Mouse (Mus musculus) CD4-positive, CD25-positive, alpha-beta regulatory T cell, adult 4 months (primary cell): ENCODE measurements around the gene Cwc22. TPM values are rescaled to one million over a fixed set of nuclear protein-coding genes. Genes with fewer than 3 reads are reported as not detected.
"Not testable (repeated sequence)": the region's sequence is repeated elsewhere in the genome, so short reads cannot be mapped to it uniquely, and the experiment has no call there.

Source experiments
- ATAC-seq: one replicate; pipeline ENCODE4 v1.8.0; 2017
- polyA plus RNA-seq, 2 experiments: library from polyadenylated mRNA; unstranded; fragments of 100-300 nt; shearing (Covaris generic); gene quantifications; one replicate each; pipeline ENCODE4 v1.2.1; 2017

The Cwc22 gene
- polyA plus RNA-seq, 2 experiments from 2014 or later, result 53.1 to 53.6 TPM

DNA sequence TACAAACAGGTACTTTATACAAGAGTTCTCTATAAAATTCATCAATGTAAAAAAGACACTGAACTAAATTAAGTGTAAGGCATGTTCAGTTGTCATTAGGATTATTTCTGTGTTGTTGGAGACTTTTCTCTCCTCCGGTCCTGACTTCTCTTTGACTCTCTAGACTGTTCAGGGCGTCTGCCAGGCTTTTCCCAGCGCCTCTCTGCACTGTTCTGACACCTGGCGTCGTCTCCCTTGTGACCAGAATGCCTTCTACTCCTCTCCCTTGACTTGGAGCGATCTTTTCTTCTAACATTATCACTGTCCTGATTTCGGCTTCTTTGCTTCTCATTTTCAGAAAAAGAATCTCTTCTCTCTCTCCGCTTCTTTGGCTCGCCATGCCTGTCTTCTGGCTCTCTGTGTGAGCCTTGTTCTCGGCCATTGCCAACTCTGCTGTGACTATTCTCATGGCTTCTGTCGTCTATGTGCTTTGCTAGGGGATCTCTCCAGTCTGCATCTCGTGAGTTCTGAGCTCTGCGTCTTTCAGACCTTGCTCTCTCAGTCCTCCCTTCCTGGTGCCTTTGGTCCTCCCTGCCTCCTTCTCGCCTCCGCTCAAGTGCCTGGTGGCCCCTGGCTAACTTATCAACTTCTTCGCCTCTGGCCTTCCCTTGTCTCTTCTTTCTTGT is 50.1 kb downstream of the Cwc22 start:
- not testable (repeated sequence) for ATAC-seq

DNA sequence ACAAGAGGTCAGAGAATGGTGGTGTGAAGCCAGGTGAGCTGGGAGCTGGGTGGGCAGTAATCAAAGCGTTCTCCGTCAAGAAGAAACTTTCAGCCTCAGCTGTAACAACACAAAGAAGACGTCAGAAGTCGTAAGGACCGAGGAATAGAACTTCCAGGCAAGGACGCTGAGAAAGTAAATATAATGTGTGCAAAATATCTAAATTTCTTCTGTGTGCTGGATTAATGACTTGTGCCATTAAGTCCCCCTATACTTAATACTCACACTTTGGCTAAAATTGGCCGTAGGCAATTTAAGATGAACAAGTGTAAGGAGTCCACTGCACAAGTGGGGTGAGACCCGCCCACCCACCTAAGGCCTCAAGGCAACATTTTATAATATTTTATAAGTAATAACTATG is 51.3 kb downstream of the Cwc22 start:
- no peak for ATAC-seq

DNA sequence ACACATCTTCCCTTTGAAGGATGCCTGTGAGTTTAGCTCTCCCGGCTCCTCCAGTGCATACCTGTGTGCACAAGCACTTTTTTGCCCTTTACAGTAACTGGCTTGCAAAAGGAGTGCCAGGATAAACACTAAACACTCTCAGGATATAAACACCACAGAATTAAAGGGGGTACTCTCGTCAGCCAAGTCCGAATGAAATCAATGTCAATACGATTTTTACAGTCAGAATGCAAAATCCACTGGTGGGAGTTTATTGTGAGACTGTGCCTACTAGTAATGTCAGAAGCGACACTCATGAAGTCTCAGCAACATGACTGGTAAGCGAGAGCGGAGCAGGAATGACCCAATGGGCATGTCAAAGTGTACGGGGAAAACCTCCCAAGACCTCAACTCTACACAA is 52.7 kb downstream of the Cwc22 start:
- ATAC-seq, result no peak

DNA sequence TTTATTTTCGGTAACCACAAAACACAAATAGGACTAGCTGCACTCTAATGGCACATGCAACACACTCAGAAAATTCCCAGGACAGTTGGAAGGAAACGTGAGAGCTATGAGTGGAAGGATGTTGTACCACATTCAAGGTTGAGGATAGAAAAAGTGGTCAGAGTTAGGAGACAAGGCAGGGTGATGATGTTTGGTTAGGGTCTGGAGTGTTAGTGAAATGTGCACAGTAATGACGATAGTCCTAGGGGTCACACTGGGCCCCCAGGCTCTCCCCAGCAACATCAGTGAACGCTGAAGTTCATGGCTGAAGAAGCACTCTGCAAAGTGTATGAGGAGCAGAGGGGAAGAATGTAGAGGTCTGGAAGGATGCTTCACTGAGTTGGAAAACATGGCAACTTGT is 53.6 kb downstream of the Cwc22 start:
- no peak for ATAC-seq

DNA sequence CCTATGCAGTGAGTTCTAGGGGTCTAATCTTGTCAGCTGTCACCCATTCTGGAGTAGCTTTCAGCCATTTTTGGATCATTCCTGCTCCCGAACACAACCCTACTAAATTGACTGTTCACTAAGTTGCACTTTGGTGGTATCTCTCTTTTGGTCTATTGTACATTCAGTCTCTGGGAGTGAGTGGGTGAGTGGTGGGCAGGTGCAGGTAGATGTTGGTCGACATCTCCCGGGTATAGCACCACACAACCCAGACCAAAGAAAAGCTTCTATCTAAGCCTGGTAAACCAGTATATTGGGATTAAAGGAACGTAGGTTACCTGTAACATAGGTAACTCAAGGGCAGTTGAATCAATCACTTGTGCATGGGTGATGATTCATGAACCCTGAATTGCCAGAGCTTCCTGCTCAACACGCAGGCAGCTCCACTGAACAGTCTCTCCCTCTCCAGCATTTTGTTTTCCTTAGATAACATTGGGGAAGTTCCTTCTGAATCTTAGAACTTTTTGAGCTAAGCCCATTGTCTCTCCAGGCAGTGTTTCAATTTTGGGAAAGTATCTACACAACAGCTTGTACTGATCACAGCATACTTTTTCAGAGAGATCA is 55.2 kb downstream of the Cwc22 start:
- no peak for ATAC-seq

DNA sequence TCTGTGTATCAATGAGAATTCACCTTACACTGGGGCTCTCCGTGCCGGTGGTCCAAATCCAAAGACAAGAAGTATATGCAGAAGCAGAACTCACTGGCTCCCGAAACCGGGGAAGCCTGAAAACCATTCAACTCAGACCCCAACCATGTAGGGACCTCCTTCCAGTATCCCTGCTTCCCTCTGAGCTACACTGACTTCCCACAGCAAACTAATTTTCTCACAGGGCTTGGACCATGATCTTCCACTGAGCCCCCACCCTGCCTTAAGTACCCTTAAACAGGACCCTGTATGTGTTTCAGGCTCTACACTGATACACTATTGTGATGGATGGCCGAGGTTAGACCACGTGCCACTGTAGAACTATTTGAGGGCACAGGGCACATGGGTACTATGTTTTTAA is 56.2 kb downstream of the Cwc22 start:
- ATAC-seq, result no peak

DNA sequence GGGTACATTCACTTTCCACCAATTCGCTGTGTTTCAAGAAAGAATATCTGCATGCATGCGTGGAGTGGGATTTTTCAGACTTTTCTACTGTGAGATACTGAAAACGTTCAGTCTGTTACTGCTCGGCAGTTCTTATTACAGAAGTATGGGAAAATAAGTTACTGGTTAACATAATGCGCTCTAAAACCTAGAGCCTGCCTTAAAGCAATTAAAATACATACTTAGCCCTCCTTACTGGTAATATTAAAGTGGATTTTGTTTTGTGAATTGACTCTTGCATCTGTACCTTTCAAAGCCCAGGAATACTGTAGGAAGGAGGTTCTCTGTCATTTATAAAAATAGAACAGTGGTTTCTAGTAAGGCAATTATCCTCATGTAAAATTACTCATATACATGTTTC is 56.8 kb downstream of the Cwc22 start:
- ATAC-seq, result no peak

DNA sequence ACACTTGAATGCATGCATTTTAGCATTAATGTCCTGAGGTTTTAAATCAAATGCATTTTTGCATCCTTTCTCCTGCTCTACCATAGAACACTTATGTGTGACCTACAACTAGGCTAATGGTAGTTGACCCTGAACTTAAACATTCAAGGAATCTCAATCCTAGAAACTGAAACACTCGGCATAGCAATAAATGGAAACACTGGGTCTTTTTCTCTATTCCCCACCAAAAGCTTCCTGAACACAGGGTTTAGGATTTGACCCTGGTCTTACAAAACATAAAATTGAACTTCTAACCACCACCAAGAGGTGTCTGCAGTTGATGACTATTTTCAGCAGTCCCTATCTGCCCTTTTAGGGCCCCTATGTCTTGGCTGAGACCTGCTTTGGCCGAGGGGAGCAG is 57.3 kb downstream of the Cwc22 start:
- ATAC-seq, result no peak

DNA sequence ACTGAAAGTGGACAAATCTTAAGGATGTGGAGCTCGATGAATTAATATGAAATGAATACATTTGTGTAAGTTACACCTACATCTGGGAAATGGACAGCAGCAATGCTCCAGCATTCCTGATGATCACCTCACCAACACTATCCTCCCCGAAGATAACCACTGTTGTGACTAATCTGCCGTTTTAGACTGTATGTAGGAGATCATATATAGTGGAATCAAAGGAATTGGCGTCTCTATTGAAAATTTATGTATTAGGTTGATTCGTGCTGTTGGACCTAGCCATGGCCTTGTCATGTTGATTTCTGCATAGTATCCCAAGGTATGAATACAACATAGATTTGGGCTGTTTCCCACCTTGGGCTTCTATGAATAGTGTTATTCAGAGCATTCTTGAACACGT is 58.1 kb downstream of the Cwc22 start:
- no peak for ATAC-seq

DNA sequence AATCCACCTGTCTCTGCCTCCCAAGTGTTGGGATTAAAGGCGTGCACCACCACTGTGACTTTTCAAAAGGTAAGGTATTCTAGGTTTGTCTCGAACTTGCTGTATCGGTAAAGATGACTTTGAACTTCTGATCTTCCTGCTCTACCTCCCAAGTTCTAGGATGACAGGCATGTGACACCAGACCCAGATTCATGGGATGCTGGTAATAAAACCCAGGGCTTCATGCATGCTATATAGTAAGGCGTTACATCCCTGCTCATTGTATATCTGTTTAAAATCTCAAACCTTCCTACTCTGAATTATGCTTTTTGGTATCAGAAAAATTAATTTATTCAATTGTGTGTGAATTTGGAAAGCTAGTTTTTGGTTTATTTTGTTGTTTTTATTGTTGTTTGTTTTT is 59.0 kb downstream of the Cwc22 start:
- no peak for ATAC-seq

DNA sequence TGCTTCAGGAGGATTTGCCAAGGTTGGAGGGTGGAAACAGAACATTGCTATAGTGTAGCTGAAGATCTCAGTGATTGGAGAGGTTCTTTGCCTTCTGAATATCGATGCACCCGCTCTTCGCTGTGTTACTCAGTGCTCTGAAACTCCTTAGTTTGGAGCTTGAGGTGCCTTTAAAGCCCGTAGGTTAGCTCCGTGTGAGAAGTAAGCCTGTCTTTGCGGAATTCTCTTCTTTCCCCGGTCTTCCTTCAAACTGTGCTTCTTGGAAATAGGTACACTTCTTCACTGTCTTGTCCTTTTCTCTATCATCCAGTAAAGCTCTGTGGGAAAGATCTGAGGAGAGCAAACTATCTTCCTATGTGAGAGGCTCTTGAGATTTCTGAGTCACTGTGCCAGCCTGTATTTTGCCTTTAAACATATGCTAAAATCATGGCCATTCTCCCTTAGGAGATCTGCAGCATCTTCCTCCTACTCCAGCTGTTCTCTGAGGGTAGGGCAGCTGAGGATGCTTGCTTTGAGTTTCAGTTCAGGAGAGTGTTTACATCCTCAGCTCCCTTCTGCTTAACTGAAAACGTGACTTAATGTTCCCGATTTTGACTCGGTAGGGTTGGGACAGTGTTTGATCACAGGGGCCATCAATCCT is 60.6 kb downstream of the Cwc22 start:
- ATAC-seq, result no peak

DNA sequence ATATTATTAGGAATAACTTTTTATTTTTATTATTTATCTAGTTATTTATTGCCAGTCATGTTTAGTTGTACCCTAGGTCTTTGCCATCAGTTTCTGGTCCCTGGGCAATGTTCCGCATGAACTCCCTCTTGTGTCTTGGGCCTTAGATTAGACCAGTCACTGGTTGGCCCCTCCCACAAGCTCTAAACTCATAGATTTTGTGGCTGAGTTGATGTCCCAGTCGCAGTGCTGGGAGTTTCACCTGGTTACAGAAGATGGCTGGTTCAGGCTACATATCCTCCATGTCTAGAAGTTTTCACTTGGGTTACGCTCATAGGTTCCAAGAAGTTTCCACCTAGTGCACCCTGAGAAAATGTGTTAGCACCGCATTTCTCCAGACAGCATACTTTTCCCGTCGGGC is 61.1 kb downstream of the Cwc22 start:
- no peak for ATAC-seq

DNA sequence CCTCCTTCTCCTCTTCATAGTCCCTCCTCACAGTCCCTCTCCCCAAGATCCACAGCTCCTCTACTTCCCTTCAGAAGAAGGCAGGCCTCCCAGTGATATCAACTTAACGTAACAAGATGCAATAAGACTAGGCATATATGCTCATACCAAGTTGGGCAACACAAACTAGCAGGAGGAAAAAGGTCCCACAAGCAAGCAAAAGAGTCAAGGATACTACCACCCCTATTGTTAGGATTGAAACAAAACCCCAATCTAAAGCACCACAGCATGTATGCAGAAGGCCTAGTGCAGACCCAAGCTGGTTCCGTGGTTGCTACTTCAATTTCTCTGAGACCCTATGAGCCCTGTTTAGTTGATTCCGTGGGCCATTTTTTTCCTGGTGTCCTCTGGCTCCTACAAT is 61.7 kb downstream of the Cwc22 start:
- ATAC-seq, result no peak

DNA sequence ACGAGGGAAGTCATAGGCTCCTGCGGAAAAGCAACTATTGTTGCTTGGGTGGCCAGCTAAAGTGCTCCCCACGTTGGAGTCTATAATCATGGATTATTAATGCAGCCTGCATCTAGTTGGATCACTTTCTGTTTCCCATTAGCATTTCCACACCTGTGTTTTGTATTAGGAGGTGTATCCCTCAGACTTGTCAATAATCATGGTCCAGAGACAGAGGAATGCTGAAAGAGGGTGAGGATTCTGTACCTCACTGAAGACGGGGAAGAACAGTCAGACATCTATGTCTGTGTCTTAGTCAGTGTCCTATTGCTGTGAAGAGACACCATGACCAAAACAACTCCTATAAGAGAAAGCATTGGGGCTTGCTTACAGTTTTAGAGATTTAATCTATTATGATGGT is 63.2 kb downstream of the Cwc22 start:
- ATAC-seq, result no peak

DNA sequence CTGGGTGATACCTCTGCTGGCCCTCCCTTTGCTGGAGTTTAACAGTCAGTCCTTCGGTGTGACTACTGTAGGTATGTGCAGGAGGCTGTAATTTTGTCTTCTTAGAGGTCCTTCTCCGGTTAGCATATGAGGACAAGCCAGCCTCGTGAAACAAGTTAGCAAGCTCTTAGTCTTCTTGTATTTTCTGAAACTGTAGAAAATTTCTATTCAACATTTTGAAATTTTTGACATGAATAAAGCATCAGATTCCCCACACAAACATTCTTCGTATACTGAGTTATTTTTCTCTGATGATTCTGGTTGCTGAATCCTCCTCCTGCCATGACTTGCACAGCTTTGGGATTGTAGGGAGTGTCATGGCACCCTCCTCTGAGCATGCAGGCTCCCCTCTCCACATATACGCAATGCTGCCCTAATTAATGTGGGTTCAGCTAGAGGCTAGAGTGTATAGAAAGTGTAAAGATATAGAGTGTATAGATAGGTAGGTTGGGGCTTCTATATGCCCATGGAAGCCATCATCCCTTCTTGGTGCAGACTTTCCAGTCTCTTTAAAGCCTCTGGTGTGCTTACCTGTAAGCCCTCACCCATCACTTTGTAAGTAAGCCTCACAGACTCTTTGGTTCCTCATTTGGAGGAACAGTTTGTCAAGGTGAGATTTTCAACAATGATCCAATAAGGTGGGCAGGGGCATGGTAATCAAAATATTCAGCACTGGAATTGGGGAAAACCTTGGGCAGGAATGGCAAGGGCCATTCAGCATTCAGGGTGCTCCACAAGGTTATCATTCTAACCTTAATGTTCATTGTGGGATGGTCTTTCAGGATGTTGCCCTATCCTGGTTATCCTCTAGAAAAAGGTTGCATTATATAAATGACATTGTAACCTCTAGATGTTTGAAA is 64.6 kb downstream of the Cwc22 start:
- no peak for ATAC-seq

DNA sequence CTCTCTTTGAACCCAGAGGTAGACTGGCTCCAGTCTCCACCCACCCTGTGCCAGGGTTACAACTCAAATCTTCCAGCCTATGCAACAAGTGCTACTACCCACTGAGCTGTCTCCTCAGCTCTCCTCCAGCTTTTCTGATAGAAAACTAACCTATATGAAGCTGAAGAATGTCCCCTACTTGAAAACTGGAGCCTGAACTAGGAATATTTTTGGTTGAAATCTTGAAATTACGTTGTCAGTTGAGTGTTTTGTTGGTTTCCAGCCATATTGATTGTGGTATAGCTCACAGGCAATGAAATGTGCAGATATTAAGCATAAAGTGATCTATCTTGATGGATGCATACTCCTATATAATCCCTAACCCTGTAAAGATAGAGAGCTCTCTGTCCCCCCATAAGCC is 65.8 kb downstream of the Cwc22 start:
- ATAC-seq, result no peak

DNA sequence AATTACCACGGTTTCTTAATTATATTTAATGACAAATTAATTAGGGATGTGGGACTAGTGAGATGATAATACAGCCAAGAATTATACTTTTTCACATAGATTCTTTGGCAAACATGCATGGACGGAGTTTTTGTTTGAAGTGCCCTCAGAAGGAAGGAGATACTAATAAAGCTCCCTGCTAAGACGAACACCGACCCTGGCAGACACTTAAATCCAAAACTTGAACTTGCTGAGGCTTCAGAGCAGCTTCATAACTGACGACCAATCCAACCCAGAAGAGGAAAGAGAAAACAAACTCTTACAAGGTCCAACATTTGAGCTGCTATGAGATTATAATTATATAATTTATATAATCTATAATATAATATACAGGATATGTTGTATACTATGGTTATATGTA is 66.4 kb downstream of the Cwc22 start:
- no peak for ATAC-seq

DNA sequence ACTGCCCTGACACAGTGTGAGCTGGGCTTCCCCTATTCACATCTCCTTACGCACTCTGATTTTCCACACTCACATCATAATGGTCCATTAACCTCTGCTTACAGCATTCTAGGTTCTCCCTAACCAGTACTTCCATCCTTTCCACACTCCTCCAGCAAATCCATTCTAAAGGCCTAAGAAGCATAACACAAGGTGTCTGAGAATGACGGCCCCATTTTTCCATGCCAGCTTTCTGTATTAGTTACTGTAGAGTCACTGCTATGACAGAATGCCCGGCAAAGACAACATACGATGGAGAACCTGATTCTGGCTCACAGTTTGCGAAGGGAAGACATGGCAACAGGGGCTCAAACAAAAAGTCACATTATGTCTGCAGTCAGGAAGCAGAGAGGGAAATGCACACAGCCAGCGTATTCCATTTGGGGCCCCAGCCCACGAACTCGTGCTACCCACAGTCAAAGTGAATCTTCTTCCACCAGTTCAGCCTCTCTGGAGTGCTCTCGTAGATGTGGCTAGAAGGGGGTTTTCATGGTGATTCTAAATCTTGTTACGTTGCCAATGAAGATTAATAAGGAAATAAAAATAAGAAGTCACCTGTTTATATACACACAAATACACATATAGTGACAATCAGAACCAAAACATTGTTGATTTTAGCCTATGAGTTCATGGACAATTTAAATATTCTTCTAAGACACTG is 68.9 kb downstream of the Cwc22 start:
- ATAC-seq, result no peak

DNA sequence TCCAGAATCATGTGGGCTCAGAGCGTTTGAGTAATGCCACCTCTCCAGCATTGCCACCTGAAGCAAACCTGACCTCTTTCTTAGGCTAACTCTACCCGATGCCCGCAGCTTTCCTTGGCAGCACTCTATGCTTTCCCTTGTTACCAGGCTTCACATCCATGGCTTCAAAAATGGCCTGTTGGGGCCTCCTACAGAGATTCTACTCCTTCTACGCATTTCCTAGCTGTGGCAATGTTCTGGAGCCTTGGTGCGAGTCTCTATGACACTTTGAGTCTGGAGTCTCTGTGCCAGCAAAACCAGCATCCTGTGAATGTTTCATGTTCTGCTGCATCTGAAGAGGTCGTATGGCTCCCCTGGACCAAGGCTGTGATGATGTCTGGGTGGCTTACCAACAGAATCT is 69.8 kb downstream of the Cwc22 start:
- no peak for ATAC-seq

DNA sequence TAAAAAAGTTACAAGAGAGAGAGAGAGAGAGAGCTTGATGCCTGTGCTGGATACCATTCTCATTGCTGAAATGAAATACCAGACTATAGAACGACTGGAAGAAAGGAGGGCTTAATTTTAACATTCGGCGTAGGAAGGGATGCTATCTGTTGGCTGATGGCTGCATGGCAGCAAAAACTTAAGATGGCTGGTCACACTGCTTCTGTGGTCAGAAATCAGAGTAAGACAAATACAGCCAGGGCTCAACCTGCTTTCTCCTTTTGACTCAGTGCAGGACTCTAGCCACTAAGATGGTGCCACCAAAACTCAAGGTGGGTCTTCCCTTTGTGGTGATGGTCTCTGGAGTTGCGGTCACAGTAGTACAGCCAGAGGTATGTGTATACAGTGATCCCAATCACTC is 70.7 kb downstream of the Cwc22 start:
- no peak for ATAC-seq

DNA sequence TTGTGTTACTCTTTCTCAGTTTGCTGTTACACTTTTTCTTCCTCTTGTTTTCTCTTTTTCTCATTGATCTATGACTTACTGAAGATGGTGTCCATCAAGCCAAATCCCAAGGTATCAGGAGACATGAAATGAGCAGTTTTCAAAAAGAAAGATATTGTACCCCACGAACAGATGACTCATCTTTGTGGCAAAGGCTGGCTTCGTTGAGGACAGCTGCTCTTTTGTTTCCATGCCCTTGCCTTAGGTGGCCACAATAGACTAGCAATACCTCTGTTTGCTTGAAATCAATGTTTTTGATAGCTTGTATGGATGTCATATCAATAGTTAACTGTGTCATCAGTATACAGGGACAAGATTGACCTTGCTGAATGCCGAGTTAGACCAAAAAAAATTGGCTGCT is 71.5 kb downstream of the Cwc22 start:
- no peak for ATAC-seq

DNA sequence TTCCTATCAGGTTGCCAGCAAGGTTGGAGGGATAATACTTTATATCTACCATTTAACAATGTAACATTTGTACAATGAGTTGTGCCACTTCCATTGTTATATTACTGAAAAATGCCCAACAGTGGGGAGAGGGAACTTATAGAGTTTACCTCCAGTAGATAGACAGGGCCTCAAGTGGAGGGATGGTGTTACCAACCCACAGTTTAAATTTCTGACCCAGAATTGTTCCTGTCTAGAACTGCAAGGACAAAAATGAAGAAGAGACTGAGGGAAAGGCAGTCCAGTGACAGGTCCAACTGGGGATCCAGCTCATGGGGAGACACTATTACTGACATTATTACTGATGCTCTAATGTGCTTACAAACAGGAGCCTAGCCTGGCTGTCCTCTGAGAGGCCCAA is 72.4 kb downstream of the Cwc22 start:
- ATAC-seq, result no peak

DNA sequence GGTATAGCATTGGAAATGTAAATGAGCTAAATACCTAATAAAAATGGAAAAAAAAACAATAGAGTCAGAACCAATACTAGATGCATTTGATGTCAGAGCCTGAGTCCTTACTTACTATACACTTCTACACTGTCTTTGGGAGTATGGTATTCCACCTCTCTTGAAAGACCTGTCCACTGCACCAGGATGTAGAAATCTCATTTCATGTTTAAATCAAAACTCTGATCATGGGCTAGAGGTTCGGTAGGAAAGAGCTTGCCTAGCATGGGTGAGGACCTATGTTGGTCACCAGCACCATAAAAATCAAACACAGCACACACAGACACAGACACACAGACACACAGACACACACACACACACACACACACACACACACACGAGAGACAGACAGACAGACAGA is 73.5 kb downstream of the Cwc22 start:
- ATAC-seq, result no peak
